Mouse (Mus musculus) G1E (cell line): ENCODE data around the gene Nedd4. TPM values are rescaled to one million over a fixed set of nuclear protein-coding genes. Genes with fewer than 3 reads are reported as not detected.

Source experiments
- ATAC-seq: 2 replicates; pipeline ENCODE4 v1.8.0; 2016; ENCODE audit warnings: mild to moderate bottlenecking; ENCODE audit not compliant: insufficient number of reproducible peaks, poor library complexity, low FRiP score, severe bottlenecking; ENCODE audit errors: extremely low read depth
- DNase-seq: peaks from one replicate; pipeline ENCODE4 v3.0.0; 2012; ENCODE audit warnings: low spot score
- H3K27me3 ChIP-seq: 2 replicates; pipeline ENCODE4 v1.6.1; 2012; ENCODE audit warnings: mild to moderate bottlenecking, low read length, inconsistent platforms; ENCODE audit not compliant: insufficient read depth
- H3K36me3 ChIP-seq: replicated peaks from 2 replicates; pipeline ENCODE3; 2012; ENCODE audit warnings: mild to moderate bottlenecking, inconsistent platforms
- H3K4me1 ChIP-seq: 2 replicates; pipeline ENCODE4 v1.6.1; 2012; ENCODE audit warnings: low read depth, low read length, inconsistent platforms, mixed read lengths; ENCODE audit not compliant: insufficient read depth
- H3K4me3 ChIP-seq: 2 replicates; pipeline ENCODE4 v1.5.1; 2012; ENCODE audit warnings: low read depth, mild to moderate bottlenecking, inconsistent platforms, low read length, moderate library complexity, mixed read lengths
- H3K9me3 ChIP-seq: replicated peaks from 2 replicates; pipeline ENCODE4 v1.6.1; 2012; ENCODE audit warnings: inconsistent platforms
- CTCF ChIP-seq: IDR thresholded peaks from 2 replicates; pipeline ENCODE4 v1.5.1; 2012; ENCODE audit warnings: low read depth, low read length, inconsistent platforms, mixed read lengths
- GATA1 ChIP-seq: IDR thresholded peaks from 2 replicates; pipeline ENCODE4 v1.6.1; 2012; ENCODE audit warnings: borderline replicate concordance, low read length, inconsistent platforms, mixed read lengths
- GATA2 ChIP-seq: IDR thresholded peaks from 2 replicates; pipeline ENCODE4 v1.6.1; 2012; ENCODE audit warnings: low read depth, low read length, inconsistent platforms, borderline replicate concordance
- POLR2AphosphoS5 ChIP-seq: IDR thresholded peaks from 2 replicates; pipeline ENCODE4 v1.6.1; 2012; ENCODE audit warnings: low read depth, low read length, inconsistent platforms; ENCODE audit not compliant: insufficient replicate concordance
- TAL1 ChIP-seq: conservative IDR thresholded peaks from 2 replicates; pipeline ENCODE4 v1.6.1; 2012; ENCODE audit warnings: low read depth, low read length, inconsistent platforms, mixed read lengths
- polyA plus RNA-seq: library from polyadenylated mRNA; stranded (reverse); fragments of >175 nt; gene quantifications from 2 replicates; pipeline ENCODE4 v1.2.3, GENCODE M21; 2012
- total RNA-seq, 2 experiments: library from RNA; stranded (forward) in 1 of 2; stranded (reverse) in 1 of 2; fragments of 200-1000 nt in 1 of 2; fragments of >200 nt in 1 of 2; fragmentation: Nextera tagmentation in 1 of 2; gene quantifications; 2 replicates each; pipeline ENCODE4 v1.2.3; 2014 to 2017

Gene Nedd4
- total and polyA plus RNA-seq, 3 experiments = 562 to 869 (median 707) TPM

GRCm38 (mm10) chr9:72746278-72746677, 84.1 kb downstream of the Nedd4 start:
- TF ChIP-seq GATA1 (no peak), CTCF (no peak), POLR2AphosphoS5 (no peak), TAL1 (no peak), GATA2 (no peak)
- H3K9me3 ChIP-seq = no peaks in the 10 kb centered on the region
- peaks cover 90% of the 10 kb centered on the region for H3K36me3 ChIP-seq
- no peaks in the 10 kb centered on the region for H3K27me3 ChIP-seq
- DNase-seq (no peak), ATAC-seq (no peak)
- H3K4me1 ChIP-seq = no peaks in the 10 kb centered on the region; the same call in 1 of the 2 replicates
- no peak overlapping the region for H3K4me3 ChIP-seq

- DNase-seq (no peak), ATAC-seq (no peak)
- TF ChIP-seq TAL1 (no peak), POLR2AphosphoS5 (no peak), GATA1 (no peak), CTCF (no peak), GATA2 (no peak)
- Histone ChIP-seq H3K4me3 (no peak overlapping the region), H3K4me1 (peaks cover 5% of the 10 kb centered on the region; the same call in 1 of the 2 replicates), H3K9me3 (no peaks in the 10 kb centered on the region), H3K27me3 (peaks cover 3% of the 10 kb centered on the region; the same call in 1 of the 2 replicates), H3K36me3 (peaks cover 50% of the 10 kb centered on the region)
Measured at GRCm38 (mm10) chr9:72750272-72750671, 88.1 kb downstream of the Nedd4 start.

GRCm38 (mm10) chr9:72752656-72753055, 90.5 kb downstream of the Nedd4 start:
- Histone ChIP-seq H3K4me1 (peaks cover 5% of the 10 kb centered on the region; the same call in 1 of the 2 replicates), H3K4me3 (no peak overlapping the region), H3K9me3 (no peaks in the 10 kb centered on the region), H3K27me3 (peaks cover 18% of the 10 kb centered on the region), H3K36me3 (peaks cover 26% of the 10 kb centered on the region)
- no peak for DNase-seq
- ATAC-seq = no peak
- TF ChIP-seq GATA2 = no peak
- no peak for TF ChIP-seq GATA1
- TF ChIP-seq TAL1 = no peak

- TF ChIP-seq POLR2AphosphoS5 (no peak), GATA1 (no peak), TAL1 (no peak), CTCF (no peak), GATA2 (no peak)
- Histone ChIP-seq H3K27me3 (peaks cover 18% of the 10 kb centered on the region), H3K9me3 (no peaks in the 10 kb centered on the region), H3K4me1 (peaks cover 7% of the 10 kb centered on the region; the same call in 1 of the 2 replicates), H3K36me3 (peaks cover 16% of the 10 kb centered on the region), H3K4me3 (no peak overlapping the region)
- DNase-seq (no peak), ATAC-seq (no peak)
Measured at GRCm38 (mm10) chr9:72753741-72754140, 91.6 kb downstream of the Nedd4 start.

- no peak overlapping the region for H3K4me3 ChIP-seq
- peaks cover 8% of the 10 kb centered on the region; the same call in 1 of the 2 replicates for H3K4me1 ChIP-seq
- TF ChIP-seq CTCF (no peak), GATA1 (no peak), POLR2AphosphoS5 (no peak), TAL1 (no peak), GATA2 (no peak)
- ATAC-seq (no peak), DNase-seq (no peak)
- no peaks in the 10 kb centered on the region for H3K36me3 ChIP-seq
- peaks cover 22% of the 10 kb centered on the region for H3K27me3 ChIP-seq
- no peaks in the 10 kb centered on the region for H3K9me3 ChIP-seq
Measured at GRCm38 (mm10) chr9:72757143-72757542, 95.0 kb downstream of the Nedd4 start.

- ATAC-seq = no peak
- peaks cover 5% of the 10 kb centered on the region; the same call in 1 of the 2 replicates for H3K4me1 ChIP-seq
- no peak for DNase-seq
- TF ChIP-seq POLR2AphosphoS5 = no peak
- TF ChIP-seq GATA2 = no peak
- no peak for TF ChIP-seq GATA1
- TF ChIP-seq CTCF = no peak
- TF ChIP-seq TAL1 = no peak
- no peak overlapping the region for H3K4me3 ChIP-seq
- H3K36me3 ChIP-seq = no peaks in the 10 kb centered on the region
- H3K27me3 ChIP-seq = peaks cover 31% of the 10 kb centered on the region
- H3K9me3 ChIP-seq = no peaks in the 10 kb centered on the region
Measured at GRCm38 (mm10) chr9:72758705-72759131, 96.6 kb downstream of the Nedd4 start.

GRCm38 (mm10) chr9:72763050-72763718, 101.0 kb downstream of the Nedd4 start:
- Histone ChIP-seq H3K27me3 (peaks cover 23% of the 10 kb centered on the region), H3K4me3 (no peak overlapping the region), H3K4me1 (peaks cover 8% of the 10 kb centered on the region), H3K36me3 (no peaks in the 10 kb centered on the region), H3K9me3 (no peaks in the 10 kb centered on the region)
- no peak for DNase-seq
- ATAC-seq = no peak
- TF ChIP-seq GATA1 (no peak), CTCF (no peak), POLR2AphosphoS5 (no peak), GATA2 (no peak), TAL1 (no peak)
